Mouse (Mus musculus) midbrain, postnatal 0 days (tissue): ENCODE data around the gene 4930558K02Rik. TPM values are rescaled to one million over a fixed set of nuclear protein-coding genes. Genes with fewer than 3 reads are reported as not detected.
A peak's percentile ranks its signal among the peaks of the same experiment; 100 is the strongest.

Experiments used
- ATAC-seq: fragments of 200-750 bp; cut with Nextera tagmentation; 2 replicates; pipeline ENCODE4 v1.8.0; 2017; ENCODE audit warnings: moderate number of reproducible peaks, mild to moderate bottlenecking, moderate TSS enrichment, moderate library complexity; ENCODE audit not compliant: low FRiP score
- DNase-seq: peaks from one replicate; pipeline ENCODE4 v3.0.0-alpha.2; 2015; ENCODE audit warnings: low spot score
- H3K27ac ChIP-seq: fragments of 300-500 bp; sonication (generic); 2 replicates; pipeline ENCODE4 v1.5.1; 2014; ENCODE audit warnings: low read depth, mild to moderate bottlenecking, low read length, mixed read lengths
- H3K27me3 ChIP-seq: fragments of 300-500 bp; sonication (generic); 2 replicates; pipeline ENCODE4 v1.6.1; 2014; ENCODE audit warnings: low read length, control low read depth, mixed read lengths; ENCODE audit not compliant: insufficient read depth
- H3K36me3 ChIP-seq: fragments of 300-500 bp; sonication (generic); 2 replicates; pipeline ENCODE4 v1.6.1; 2014; ENCODE audit warnings: low read length, control low read depth, mixed read lengths; ENCODE audit not compliant: insufficient read depth
- H3K4me1 ChIP-seq: fragments of 300-500 bp; sonication (generic); 2 replicates; pipeline ENCODE4 v1.6.1; 2014; ENCODE audit warnings: mild to moderate bottlenecking, control low read depth, antibody characterized with exemption, low read length, mixed read lengths; ENCODE audit not compliant: insufficient read depth
- H3K4me2 ChIP-seq: fragments of 300-500 bp; sonication (generic); 2 replicates; pipeline ENCODE4 v1.6.1; 2014; ENCODE audit warnings: low read depth, mild to moderate bottlenecking, low read length, mixed read lengths; ENCODE audit not compliant: poor library complexity, severe bottlenecking
- H3K4me3 ChIP-seq: fragments of 300-500 bp; sonication (generic); 2 replicates; pipeline ENCODE4 v1.5.1; 2014; ENCODE audit warnings: low read depth, mild to moderate bottlenecking, low read length, moderate library complexity
- H3K9ac ChIP-seq: fragments of 300-500 bp; sonication (generic); replicated peaks from 2 replicates; pipeline ENCODE4 v1.6.1; 2014; ENCODE audit warnings: mild to moderate bottlenecking, low read length, moderate library complexity, mixed read lengths; ENCODE audit not compliant: poor library complexity, severe bottlenecking
- H3K9me3 ChIP-seq: fragments of 300-500 bp; sonication (generic); 2 replicates; pipeline ENCODE4 v1.6.1; 2016; ENCODE audit warnings: low read length, control low read depth
- CTCF ChIP-seq: IDR thresholded peaks from 2 replicates; pipeline ENCODE4 v1.5.1; 2016; ENCODE audit warnings: antibody characterized with exemption, mild to moderate bottlenecking
- WGBS: fragments of 180-500 bp; shearing (Covaris S2); extraction: QIAGEN DNeasy Blood & Tissue Kit; methylation state at CpG from one replicate; pipeline ENCODE4 v1.1.7; 2014; 5-methylcytosine and 5-hydroxymethylcytosine counted together
- polyA plus RNA-seq: library from polyadenylated mRNA; unstranded; fragments of >200 nt; fragmentation: Nextera tagmentation; extraction: Ambion mirVana; gene quantifications from 2 replicates; pipeline ENCODE4 v1.2.1, GENCODE M21; 2015
- total RNA-seq: library from RNA; depleted of rRNA; stranded (reverse); fragments of >200 nt; gene quantifications from 2 replicates; pipeline ENCODE4 v1.2.3, GENCODE M21; 2014

The 4930558K02Rik gene
- total and polyA plus RNA-seq, 2 experiments from 2014 or later: 0.47 TPM; not detected in 1

DNA sequence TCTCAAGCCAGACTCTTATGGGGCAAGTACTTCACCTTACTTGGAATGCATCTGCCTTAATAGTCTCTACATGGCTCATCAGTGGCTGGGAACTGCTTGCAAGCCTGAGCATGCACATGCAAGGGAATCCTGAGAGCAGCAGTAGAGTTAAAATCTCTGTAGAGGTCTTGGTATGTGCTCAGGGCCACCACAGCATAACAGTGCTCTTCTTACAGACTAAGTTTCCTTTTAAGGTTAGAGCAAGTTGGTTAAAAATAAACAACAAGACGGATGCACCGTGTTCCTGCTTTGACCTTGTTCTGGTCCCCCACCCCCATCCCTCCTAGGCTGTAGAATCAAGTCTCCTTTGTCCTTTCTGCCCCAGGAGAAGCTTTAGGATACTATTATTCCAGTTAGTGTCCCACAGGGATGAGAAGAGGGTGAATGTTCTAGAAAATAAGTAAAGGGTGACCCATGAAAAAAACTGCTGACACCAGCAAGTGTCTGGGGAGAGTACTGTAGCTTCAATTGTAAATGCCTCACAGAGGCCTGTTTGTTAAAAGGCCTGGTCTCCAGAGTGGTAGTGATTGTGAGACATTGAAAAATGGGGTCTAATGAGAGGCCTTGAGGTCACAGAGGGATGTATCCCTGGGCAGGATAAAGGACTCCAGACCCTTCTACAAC lies 71.5 kb downstream of the 4930558K02Rik start:
- Histone ChIP-seq H3K27ac (no peak overlapping the region), H3K9ac (no peak overlapping the region), H3K9me3 (no peaks in the 10 kb centered on the region), H3K4me1 (no peaks in the 10 kb centered on the region), H3K4me2 (no peak overlapping the region), H3K4me3 (no peak overlapping the region), H3K27me3 (no peaks in the 10 kb centered on the region), H3K36me3 (no peaks in the 10 kb centered on the region)
- ATAC-seq (no peak), DNase-seq (no peak)
- 63% methylated on average over 2 of the region's 2 CpGs for WGBS
- no peak for TF ChIP-seq CTCF

DNA sequence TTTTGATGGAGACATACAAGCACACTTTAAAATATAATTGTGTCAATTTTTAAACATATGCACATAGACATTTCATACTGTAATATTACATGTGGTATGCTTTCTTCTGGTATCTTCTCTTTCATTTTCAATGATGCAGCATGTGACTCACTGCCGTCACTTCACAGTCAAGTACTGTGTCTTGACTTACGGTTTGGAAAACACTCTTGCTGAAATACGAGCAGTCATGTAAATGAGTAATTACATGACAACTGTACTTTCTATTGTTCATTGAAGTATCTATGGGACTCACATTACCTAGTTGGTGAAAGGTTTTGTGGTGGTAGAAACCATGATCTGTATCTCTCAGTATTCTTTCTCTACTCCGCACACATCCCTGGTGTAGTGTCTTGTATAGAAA lies 72.3 kb downstream of the 4930558K02Rik start:
- Histone ChIP-seq H3K4me3 (no peak overlapping the region), H3K27ac (no peak overlapping the region), H3K36me3 (no peaks in the 10 kb centered on the region), H3K27me3 (no peaks in the 10 kb centered on the region), H3K9me3 (no peaks in the 10 kb centered on the region), H3K9ac (no peak overlapping the region), H3K4me1 (no peaks in the 10 kb centered on the region), H3K4me2 (no peak overlapping the region)
- DNase-seq (no peak), ATAC-seq (no peak)
- TF ChIP-seq CTCF: no peak
- WGBS: 96% methylated on average over 4 of the region's 4 CpGs

DNA sequence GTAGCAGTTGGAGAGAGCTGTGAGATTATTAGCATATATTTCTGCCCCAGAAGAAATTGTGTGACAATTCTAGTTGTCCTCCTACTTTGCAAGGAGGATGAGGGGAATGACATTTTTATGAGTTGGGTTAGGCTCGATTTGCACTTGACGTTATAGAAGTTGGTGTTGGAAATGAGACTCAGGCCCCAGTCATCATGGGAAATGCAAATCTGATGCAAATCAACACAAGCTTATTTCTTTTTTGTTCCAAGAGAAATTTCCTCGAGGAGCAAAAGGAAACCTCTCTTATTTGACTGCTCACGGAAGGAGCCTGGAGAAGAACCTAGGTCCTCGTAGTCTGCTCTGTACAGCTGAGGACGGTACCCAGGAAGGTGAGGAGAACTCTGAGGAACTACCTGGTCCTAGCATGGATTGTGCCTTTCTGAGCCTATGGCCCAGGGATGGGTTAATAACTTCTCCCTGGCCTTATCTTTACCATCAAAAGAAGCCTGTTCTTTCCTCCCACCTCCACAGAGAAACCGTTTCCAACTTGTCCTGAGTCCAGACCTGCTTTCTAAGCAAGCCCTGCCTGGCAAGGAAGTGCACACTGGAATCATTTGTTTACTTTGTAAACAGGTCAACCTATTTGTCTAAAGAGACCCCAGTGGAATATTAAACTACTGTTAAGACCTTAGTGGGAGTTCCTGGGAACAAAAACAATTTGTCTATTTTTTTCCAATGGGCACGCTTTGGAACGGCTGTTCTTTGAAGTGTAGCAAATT lies 76.6 kb downstream of the 4930558K02Rik start:
- Histone ChIP-seq H3K9me3 (no peaks in the 10 kb centered on the region), H3K36me3 (no peaks in the 10 kb centered on the region), H3K9ac (no peak overlapping the region), H3K27me3 (no peaks in the 10 kb centered on the region), H3K4me2 (no peak overlapping the region), H3K4me1 (no peaks in the 10 kb centered on the region), H3K4me3 (no peak overlapping the region), H3K27ac (no peak overlapping the region)
- no peak for ATAC-seq
- no peak for DNase-seq
- TF ChIP-seq CTCF: no peak
- 74% methylated on average over 9 of the region's 9 CpGs for WGBS

DNA sequence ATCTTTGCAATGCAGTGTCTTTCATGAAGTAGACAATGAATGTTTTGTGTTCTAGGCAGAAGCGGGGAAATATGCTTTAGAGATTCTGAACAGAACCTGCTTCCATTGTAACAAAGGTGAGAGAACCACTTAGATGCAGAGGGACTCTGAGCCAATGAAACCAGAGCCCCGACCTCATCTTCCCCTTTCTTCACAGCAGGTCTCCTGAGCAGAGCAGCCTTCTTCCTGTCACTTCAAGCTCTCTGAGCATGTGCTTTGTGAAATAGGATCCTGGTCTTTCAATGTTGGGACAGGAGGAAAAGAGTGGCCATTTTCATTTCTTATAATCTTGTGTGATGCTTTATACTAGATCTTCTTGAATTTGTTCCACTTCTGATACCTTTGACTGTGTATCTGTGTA lies 79.3 kb downstream of the 4930558K02Rik start:
- Histone ChIP-seq H3K9ac (no peak overlapping the region), H3K27ac (no peak overlapping the region), H3K4me1 (no peaks in the 10 kb centered on the region), H3K4me2 (no peak overlapping the region), H3K9me3 (no peaks in the 10 kb centered on the region), H3K27me3 (no peaks in the 10 kb centered on the region), H3K4me3 (no peak overlapping the region), H3K36me3 (no peaks in the 10 kb centered on the region)
- WGBS: 52% methylated on average over 2 of the region's 2 CpGs
- DNase-seq: no peak
- no peak for TF ChIP-seq CTCF
- no peak for ATAC-seq

DNA sequence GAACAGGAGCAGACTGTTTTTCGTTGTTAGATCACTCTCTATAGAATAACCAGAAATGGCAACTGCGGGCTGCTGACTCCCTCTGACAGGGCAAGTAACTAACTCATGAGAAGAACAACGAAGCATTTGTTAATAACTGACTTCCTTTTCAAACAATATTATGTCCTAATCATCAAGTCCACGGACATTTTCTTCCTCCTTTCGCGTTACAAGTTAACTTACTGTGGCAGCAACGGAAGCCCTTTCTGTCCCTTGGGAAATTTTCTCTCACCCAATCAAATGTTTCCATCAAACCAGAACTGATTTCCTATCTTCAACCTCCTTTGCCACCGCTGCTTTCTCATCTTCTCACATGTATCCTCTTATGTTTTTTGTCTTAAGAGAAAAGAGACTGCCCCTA lies 82.2 kb downstream of the 4930558K02Rik start:
- H3K36me3 ChIP-seq: no peaks in the 10 kb centered on the region
- ATAC-seq (no peak), DNase-seq (no peak)
- H3K4me2 ChIP-seq: no peak overlapping the region
- no peak overlapping the region for H3K4me3 ChIP-seq
- no peaks in the 10 kb centered on the region for H3K4me1 ChIP-seq
- 84% methylated on average over 8 of the region's 8 CpGs for WGBS
- H3K27ac ChIP-seq: no peak overlapping the region
- no peak for TF ChIP-seq CTCF
- no peaks in the 10 kb centered on the region for H3K27me3 ChIP-seq
- H3K9ac ChIP-seq: no peak overlapping the region
- no peaks in the 10 kb centered on the region for H3K9me3 ChIP-seq

DNA sequence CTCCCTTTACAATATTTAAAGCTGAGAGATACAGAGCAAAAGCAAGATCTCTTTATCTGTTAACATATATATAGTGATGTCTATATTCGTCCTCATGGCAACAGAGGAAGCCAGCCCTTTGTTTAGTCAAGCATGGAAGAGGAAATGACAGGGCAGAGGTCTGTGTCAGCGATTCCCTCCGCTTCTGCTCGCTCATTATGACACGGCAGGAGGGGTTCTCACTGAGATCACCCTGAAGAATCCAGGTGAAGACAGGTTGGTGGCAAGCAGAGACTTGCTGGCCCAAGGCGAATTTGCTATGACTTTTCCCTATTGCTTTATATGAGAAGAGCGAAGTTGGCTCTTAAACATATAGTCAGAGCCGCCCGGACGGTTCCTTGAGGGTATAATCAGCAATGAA lies 83.3 kb downstream of the 4930558K02Rik start:
- TF ChIP-seq CTCF: no peak
- H3K4me1 ChIP-seq: no peaks in the 10 kb centered on the region
- no peak overlapping the region for H3K27ac ChIP-seq
- H3K9ac ChIP-seq: no peak overlapping the region
- H3K9me3 ChIP-seq: no peaks in the 10 kb centered on the region
- H3K4me2 ChIP-seq: no peak overlapping the region
- ATAC-seq: peak; percentile 73
- H3K27me3 ChIP-seq: no peaks in the 10 kb centered on the region
- DNase-seq: no peak
- no peaks in the 10 kb centered on the region for H3K36me3 ChIP-seq
- H3K4me3 ChIP-seq: no peak overlapping the region
- 56% methylated on average over 10 of the region's 10 CpGs for WGBS
